Mouse (Mus musculus) stomach, embryonic 14.5 days (tissue): ENCODE results near the gene 1300017J02Rik. TPM values are rescaled to one million over a fixed set of nuclear protein-coding genes. Genes with fewer than 3 reads are reported as not detected.

Experiments
- polyA plus RNA-seq: library from polyadenylated mRNA; unstranded; fragments of >200 nt; fragmentation: Nextera tagmentation; extraction: Ambion mirVana; gene quantifications from 2 replicates; pipeline ENCODE4 v1.2.1, GENCODE M21; 2014

Gene 1300017J02Rik
- polyA plus RNA-seq, 1 experiment from 2014 or later = not detected

Other genes with a start within 250 kb of the 1300017J02Rik start
- 5.4 and 6.1 TPM in 2 replicates for gene Rab6b, start 193.3 kb downstream of the 1300017J02Rik start, polyA plus RNA-seq
- gene Srprb, start 102.9 kb downstream of the 1300017J02Rik start, polyA plus RNA-seq = 57.3 and 61.1 TPM in 2 replicates
- gene Gm20425, start 74.8 kb downstream of the 1300017J02Rik start, polyA plus RNA-seq = 1.9 TPM in 1 of 2 replicates, not detected in the other
- 26.8 and 29.8 TPM in 2 replicates for gene Trf, start 74.6 kb downstream of the 1300017J02Rik start, polyA plus RNA-seq
- 79.5 and 82.2 TPM in 2 replicates for gene Topbp1, start 133 bp upstream of the 1300017J02Rik start, polyA plus RNA-seq
- 69.0 and 75.7 TPM in 2 replicates for gene Cdv3, start 60.8 kb upstream of the 1300017J02Rik start, polyA plus RNA-seq
- 0.20 and 0.45 TPM in 2 replicates for gene Bfsp2, start 175.3 kb upstream of the 1300017J02Rik start, polyA plus RNA-seq